Mouse (Mus musculus) heart, postnatal 25 days (tissue): ENCODE results near the gene Olfr365. TPM values are rescaled to one million over a fixed set of nuclear protein-coding genes. Genes with fewer than 3 reads are reported as not detected.

ENCODE experiments used
- DNase-seq: peaks from one replicate; pipeline ENCODE4 v3.0.0; 2022; ENCODE audit warnings: low spot score
- intact Hi-C: fragments of 180-260 bp; cut with DNase I; formaldehyde crosslinking; loops from one replicate; pipeline ENCODE4 v1.15.1; 2025
- total RNA-seq, 2 experiments: library from RNA; stranded (reverse); gene quantifications; 2 replicates each; pipeline ENCODE4 v1.2.3; 2021

The Olfr365 gene
- not detected for total RNA-seq

DNA sequence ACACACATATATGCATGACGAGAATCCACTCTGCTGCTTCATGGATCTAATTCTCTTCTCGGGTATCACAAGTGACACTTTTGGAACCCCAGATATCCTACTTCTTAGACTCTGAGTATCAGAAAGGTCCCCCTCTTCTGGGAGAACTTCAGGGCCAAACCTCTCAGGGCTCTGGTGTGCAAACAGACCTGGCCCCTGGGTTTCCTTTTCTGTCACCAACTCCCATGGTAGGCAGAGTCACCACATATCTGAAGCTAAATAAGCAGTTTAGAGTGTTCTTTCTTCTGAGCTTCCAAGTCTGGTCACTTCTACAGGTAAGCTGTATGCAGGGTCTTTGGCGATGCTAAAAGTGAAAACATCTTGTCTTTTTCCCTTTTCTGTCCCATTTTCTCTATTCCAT lies at the start of gene Olfr365:
Gene Olfr365, plus strand, starts transcription at position 301 of the 400 bp plus-strand sequence.
- intact Hi-C loops, result no loop called here
- DNase-seq, result no peak

DNA sequence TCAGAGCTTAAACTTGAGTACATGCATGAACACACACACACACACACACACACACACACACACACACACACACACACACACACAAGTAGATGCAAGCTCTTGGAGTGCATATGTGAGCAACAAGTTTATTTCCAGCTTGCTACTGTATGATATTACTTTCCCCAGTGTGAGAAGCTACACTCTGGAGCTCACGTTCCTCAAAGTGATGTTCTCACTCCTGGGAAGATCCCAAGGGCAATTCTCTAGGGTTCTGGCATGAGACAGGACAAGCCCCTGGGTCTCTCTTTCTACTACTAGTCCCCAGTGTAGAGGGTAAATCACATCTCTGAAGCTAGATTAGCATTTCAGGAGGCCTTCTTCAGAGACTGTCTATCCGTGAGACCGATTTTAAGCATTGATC lies 49.0 kb upstream of the Olfr365 start, which contains the start of gene Olfr364-ps1:
Gene Olfr364-ps1, plus strand, starts transcription at position 301 of the 400 bp plus-strand sequence.
- intact Hi-C loops, result no loop called here
- no peak for DNase-seq

GRCm38 (mm10) chr2:37211274-37211673 lies 23.3 kb downstream of the Olfr365 start, which contains the start of gene Olfr366:
Olfr366 (plus strand) TSS chr2:37211574.
- DNase-seq, result no peak
- intact Hi-C loops, result no loop called here

Other genes with a start within 250 kb of the Olfr365 start
- not detected for gene Olfr357, start 194.4 kb upstream of the Olfr365 start, total RNA-seq
- not detected for gene Olfr358, start 178.9 kb upstream of the Olfr365 start, total RNA-seq
- not detected for gene Olfr360, start 122.5 kb upstream of the Olfr365 start, total RNA-seq
- not detected for gene Olfr361, start 98.9 kb upstream of the Olfr365 start, total RNA-seq
- not detected for gene Olfr362, start 70.3 kb upstream of the Olfr365 start, total RNA-seq
- gene Olfr364-ps1, start 48.9 kb upstream of the Olfr365 start, total RNA-seq, result not detected
- not detected for gene Olfr366, start 23.4 kb downstream of the Olfr365 start, total RNA-seq
- not detected for gene Olfr368, start 138.3 kb downstream of the Olfr365 start, total RNA-seq
- 10 to 100 TPM; 22.4 to 25.9 TPM for gene Pdcl, start 171.1 kb downstream of the Olfr365 start, total RNA-seq
- gene Rc3h2, start 234.7 kb downstream of the Olfr365 start, total RNA-seq, result 10 to 100 TPM; 34.7 to 34.8 TPM